Mouse (Mus musculus): ENCODE measurements around the gene Brca2.
"Not testable (repeated sequence)": the region's sequence is repeated elsewhere in the genome, so short reads cannot be mapped to it uniquely, and the experiment has no call there.

The Brca2 gene

GRCm38 (mm10) chr5:150521937-150522866 is at the start of gene Brca2:
Brca2 (plus strand) TSS chr5:150522630.
- CTCF ChIA-PET = interaction anchor here (0.6 kb wide), 1 partner anchor 96 kb away, joined by 8 read pairs; no protein-coding TSS in a partner anchor

- CTCF ChIA-PET = interaction anchor here (0.6 kb wide), 1 partner anchor 70 kb away, joined by 11 read pairs; no protein-coding TSS in a partner anchor
These were observed 45.1 kb upstream of the Brca2 start for GRCm38 (mm10) chr5:150477364-150477763.

- CTCF ChIA-PET = interaction anchor here (0.7 kb wide), 1 partner anchor 121 kb away, joined by 3 read pairs; no protein-coding TSS in a partner anchor
These were observed 43.8 kb upstream of the Brca2 start for GRCm38 (mm10) chr5:150478612-150479011.

GRCm38 (mm10) chr5:150485198-150485597 is 37.2 kb upstream of the Brca2 start:
- CTCF ChIA-PET = no interaction called here

GRCm38 (mm10) chr5:150490285-150490684 is 32.1 kb upstream of the Brca2 start:
- CTCF ChIA-PET = interaction anchor here (0.6 kb wide), 1 partner anchor 245 kb away, joined by 3 read pairs; no protein-coding TSS in a partner anchor

GRCm38 (mm10) chr5:150490821-150491220 is 31.6 kb upstream of the Brca2 start:
- CTCF ChIA-PET = interaction anchor here (0.6 kb wide), 1 partner anchor 245 kb away, joined by 3 read pairs; no protein-coding TSS in a partner anchor

GRCm38 (mm10) chr5:150491573-150492173 is 30.8 kb upstream of the Brca2 start:
- CTCF ChIA-PET = not testable (repeated sequence)

GRCm38 (mm10) chr5:150495792-150496191 is 26.6 kb upstream of the Brca2 start:
- CTCF ChIA-PET = no interaction called here

GRCm38 (mm10) chr5:150510451-150511225 is 11.8 kb upstream of the Brca2 start:
- CTCF ChIA-PET = no interaction called here

GRCm38 (mm10) chr5:150513264-150513663 is 9.2 kb upstream of the Brca2 start:
- CTCF ChIA-PET = interaction anchor here (0.7 kb wide), 1 partner anchor 406 kb away, joined by 4 read pairs; no protein-coding TSS in a partner anchor

GRCm38 (mm10) chr5:150514027-150514426 is 8.4 kb upstream of the Brca2 start:
- CTCF ChIA-PET = no interaction called here

GRCm38 (mm10) chr5:150518064-150518463 is 4.4 kb upstream of the Brca2 start, which contains the start of gene Zar1l:
Zar1l (minus strand) TSS chr5:150518164.
- CTCF ChIA-PET = no interaction called here

GRCm38 (mm10) chr5:150519551-150519950 is 2.9 kb upstream of the Brca2 start:
- CTCF ChIA-PET = interaction anchor here (0.5 kb wide), 1 partner anchor 154 kb away, joined by 3 read pairs; the partner anchor contains the start of gene Pds5b

- CTCF ChIA-PET = no interaction called here
These were observed 421 bp downstream of the Brca2 start for GRCm38 (mm10) chr5:150522867-150523234.

- CTCF ChIA-PET = no interaction called here
These were observed 2.8 kb downstream of the Brca2 start for GRCm38 (mm10) chr5:150525239-150525638.

- CTCF ChIA-PET = no interaction called here
These were observed 18.9 kb downstream of the Brca2 start for GRCm38 (mm10) chr5:150541302-150541701.

GRCm38 (mm10) chr5:150543184-150543583 is 20.8 kb downstream of the Brca2 start:
- CTCF ChIA-PET = no interaction called here

- CTCF ChIA-PET = no interaction called here
These were observed 29.2 kb downstream of the Brca2 start for GRCm38 (mm10) chr5:150551637-150552036.

- CTCF ChIA-PET = interaction anchor here (0.5 kb wide), 1 partner anchor 95 kb away, joined by 4 read pairs; no protein-coding TSS in a partner anchor
These were observed 37.2 kb downstream of the Brca2 start for GRCm38 (mm10) chr5:150559519-150560103.

- CTCF ChIA-PET = no interaction called here
These were observed 38.4 kb downstream of the Brca2 start for GRCm38 (mm10) chr5:150560851-150561250.

- CTCF ChIA-PET = no interaction called here
These were observed 38.9 kb downstream of the Brca2 start for GRCm38 (mm10) chr5:150561376-150561775.

Data from spleen, embryonic (tissue).